Mouse (Mus musculus): ENCODE data around the gene Spint3.
"Not testable (repeated sequence)": the region's sequence is repeated elsewhere in the genome, so short reads cannot be mapped to it uniquely, and the experiment has no call there.

The Spint3 gene

DNA sequence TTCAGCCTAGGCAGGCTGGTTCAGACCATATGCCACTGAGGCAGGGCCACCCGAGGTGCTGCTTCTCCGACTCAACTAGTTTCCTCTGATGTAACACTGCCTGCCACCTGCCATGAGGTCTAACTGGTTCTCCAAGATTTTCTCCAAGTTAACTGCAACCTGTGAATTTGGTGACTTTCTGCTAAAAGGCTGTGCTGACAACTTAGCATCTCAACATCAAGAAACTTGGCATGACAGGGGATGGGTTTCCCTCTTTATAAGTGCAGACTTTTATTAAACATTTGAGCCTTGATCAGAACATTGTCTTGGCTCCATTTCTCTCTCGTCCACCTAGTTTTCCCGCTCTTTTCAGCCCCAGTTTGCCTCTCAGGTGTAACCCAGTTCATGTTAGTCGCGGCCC lies at the start of gene Spint3:
Gene Spint3 (minus strand): TSS at position 101 of the 400 bp plus-strand sequence.
- DNase-seq (ENCODE audit: low spot score in 2 of 2) = not testable (repeated sequence)

DNA sequence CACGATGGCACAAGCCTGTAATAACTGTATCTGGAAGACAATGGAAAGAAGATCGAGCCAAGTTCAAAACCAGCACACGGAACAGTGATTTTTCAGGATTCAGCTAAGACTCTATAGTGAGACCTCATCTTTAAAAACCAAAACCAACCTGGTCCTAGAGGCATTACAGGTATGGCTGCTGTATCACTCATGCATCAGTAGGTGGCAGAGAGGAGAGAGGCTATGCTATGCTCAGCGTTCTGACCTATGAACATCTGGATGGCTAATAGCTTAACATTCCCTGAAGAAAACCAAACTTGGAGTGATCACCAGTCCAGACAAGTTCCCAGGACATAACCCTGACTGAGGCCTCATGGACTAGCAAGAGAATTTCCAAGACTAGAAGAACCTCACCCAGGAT lies 48.5 kb upstream of the Spint3 start:
- DNase-seq (ENCODE audit: low spot score in 2 of 2) = no peak

DNA sequence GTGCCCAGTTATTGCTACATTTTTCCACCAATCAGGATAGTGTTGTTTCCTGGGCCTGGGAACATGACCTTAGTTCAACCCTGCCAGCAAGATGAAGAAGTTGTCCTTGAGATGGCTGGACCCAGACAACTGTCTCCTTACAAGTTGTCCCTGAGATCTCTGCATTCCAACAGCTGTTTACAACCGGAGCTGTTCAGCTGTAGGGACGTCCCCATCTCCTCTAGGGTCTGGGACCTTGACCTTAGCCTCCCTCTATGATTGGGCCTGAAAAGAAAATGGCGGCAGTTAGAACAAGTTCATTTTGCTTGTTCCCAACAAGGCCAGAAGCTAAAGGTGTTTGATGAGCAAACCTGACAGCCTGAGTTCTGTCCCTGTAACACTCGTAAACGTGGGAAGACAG lies 45.8 kb upstream of the Spint3 start:
- no peak for DNase-seq (ENCODE audit: low spot score in 2 of 2)

DNA sequence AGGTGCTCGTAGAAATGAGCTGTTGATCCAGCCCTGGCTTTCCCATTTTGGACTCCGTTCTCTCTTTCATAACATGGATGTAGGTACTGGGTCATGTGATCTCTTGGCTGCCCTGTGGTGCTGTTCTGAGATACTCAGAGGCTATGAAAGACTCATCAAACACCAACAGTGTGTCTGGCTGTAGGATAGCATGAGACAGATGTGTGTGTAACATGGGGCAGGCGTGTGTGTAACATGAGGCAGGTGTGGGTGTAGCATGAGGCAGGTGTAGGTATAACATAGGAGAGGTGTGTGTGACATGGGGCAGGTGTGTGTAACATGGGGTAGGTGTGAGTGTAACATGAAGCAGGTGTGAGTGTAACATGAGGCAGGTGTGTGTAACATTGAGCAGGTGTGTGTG lies 42.1 kb upstream of the Spint3 start:
- no peak for DNase-seq (ENCODE audit: low spot score in 2 of 2)

DNA sequence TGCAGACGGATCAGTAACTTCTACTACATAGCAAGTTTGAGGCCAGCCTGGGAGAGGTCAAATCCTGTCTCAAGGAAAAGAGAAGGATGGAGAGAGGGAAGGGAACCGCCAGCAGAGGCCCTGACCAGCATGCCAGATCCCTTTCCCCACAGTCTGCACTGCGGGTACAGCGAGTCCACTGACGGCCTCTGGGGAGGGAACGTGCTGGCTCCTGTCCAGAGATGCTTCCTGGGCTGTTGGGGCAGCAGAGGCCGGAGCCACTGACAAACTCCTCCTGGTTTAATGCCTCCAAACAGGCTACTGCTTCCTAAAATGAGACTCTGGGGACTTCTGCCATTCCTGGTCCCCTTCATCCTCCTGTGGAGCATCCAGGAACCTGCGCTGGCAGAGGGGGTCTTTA lies 40.2 kb upstream of the Spint3 start, which contains the start of the genes Wfdc6b and Wfdc8:
Gene Wfdc6b (plus strand): TSS at position 52 of the 400 bp plus-strand sequence.
Gene Wfdc8 (minus strand): TSS at position 156 of the 400 bp plus-strand sequence.
- not testable (repeated sequence) for DNase-seq (ENCODE audit: low spot score in 2 of 2)

DNA sequence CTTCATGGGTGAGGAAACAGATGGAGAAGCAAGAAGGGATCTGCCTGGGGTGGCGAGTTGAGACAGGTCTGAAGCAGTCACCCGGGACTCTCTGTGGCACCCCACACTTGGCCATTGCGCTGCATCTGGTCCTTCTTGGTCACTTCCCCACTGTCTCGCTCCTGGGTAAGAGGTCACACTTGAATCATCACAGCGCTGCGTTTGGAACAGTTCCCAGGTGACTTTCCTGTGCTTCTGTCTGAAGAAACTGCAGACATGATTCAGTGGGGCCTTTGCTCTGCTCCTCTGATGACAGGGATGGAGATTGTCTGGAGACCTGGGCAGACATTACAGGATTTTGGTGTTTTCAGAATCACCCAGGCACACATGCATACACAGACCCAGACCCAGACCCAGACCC lies 35.5 kb upstream of the Spint3 start:
- no peak for DNase-seq (ENCODE audit: low spot score in 2 of 2)

DNA sequence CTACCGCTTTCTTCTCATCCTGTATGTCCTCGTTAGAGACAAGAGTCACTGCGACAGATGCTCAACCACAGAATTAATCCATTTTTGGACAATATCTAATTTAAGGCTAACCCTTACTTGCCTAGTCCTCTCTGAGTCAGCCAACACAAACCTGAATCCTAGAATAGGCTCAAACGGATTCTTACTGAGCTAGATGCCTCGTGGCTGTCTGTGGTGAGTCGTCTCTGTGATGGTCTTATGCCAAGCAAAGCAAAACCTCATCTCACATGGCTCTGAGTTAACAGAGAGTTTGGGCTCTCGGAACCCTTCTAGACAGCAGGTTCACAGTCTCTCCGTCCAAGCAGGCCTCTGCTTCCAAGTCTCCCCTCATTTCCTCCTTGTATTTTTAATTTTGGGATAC lies 31.2 kb upstream of the Spint3 start:
- DNase-seq (ENCODE audit: low spot score in 2 of 2) = peak in 1 of 2 experiments; percentile 6

DNA sequence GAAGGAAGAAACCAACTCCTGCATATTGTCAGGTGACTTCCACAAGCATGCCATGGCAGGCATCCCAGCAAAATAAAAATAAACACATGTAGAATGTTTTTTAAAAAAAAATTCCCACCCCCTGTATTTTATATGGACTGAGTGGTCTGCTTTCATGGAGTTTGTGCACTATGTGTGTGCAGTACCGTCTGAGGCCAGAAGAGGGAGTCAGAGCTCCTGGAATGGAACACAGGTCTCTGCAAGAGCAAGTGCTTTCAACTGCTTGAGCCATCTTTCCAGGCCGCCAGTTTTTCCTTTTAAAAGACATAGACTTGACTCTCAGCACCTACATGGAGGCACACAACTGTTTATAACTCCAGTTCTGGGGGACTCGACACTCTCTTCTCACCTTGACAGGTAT lies 30.2 kb upstream of the Spint3 start:
- no peak for DNase-seq (ENCODE audit: low spot score in 2 of 2)

DNA sequence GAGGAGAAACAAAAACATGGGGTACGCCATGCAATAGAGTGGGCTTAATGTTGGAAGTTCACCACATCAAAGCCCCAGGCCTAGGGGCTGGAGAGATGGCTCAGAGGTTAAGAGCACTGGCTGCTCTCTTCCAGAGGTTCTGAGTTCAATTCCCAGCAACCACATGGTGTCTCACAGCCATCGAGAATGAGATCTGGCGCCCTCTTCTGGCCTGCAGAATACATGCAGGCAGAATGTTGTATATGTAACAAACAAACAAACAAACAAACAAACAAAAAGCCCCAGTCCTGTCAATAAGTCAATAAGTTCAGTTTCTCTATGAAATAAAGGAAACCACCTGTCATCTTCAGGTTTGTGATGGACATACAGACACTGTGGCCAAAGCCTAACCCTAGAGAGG lies 26.9 kb upstream of the Spint3 start:
- no peak for DNase-seq (ENCODE audit: low spot score in 2 of 2)

DNA sequence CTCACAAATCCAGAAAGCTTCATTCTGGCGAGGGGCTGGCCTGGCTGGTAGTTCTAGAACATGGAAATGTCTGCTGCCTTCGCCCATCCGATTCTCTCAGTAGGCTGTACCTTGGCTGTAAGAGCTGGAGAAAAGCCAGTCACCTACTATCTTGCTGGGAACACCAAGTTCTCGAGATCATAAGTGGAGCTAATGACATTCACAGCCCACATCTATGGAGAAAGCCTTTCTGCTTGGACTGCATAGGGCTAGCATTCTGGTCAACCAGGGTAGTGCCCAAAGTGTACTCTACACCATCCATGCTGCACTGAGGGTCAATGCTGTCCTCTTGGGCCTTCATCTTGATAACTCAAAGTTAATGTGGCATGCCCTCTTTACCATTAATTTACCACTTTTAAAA lies 20.2 kb upstream of the Spint3 start, which contains the start of gene Eppin:
Gene Eppin (minus strand): TSS at position 101 of the 400 bp plus-strand sequence.
- no peak for DNase-seq (ENCODE audit: low spot score in 2 of 2)

DNA sequence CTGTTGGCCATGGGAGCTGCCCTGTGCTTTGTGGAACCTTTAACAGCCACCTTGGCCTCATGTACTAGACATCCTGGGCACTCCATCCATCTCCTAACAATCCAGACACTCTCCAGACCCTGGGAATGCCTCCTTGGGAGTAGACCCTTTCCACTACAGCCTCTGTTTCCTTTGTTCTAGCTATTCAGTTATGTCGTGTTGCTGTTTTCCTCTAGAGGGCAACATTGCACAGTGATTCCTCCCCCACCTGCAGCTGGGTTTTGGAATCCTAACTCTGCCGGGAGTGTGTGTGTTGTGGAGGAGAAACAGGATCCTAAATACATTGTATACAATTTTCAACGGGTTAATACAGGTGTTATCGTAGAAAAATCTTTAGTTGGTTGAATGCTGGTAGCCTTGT lies 18.8 kb upstream of the Spint3 start:
- peak in 1 of 2 experiments; percentile 34 for DNase-seq (ENCODE audit: low spot score in 2 of 2)

DNA sequence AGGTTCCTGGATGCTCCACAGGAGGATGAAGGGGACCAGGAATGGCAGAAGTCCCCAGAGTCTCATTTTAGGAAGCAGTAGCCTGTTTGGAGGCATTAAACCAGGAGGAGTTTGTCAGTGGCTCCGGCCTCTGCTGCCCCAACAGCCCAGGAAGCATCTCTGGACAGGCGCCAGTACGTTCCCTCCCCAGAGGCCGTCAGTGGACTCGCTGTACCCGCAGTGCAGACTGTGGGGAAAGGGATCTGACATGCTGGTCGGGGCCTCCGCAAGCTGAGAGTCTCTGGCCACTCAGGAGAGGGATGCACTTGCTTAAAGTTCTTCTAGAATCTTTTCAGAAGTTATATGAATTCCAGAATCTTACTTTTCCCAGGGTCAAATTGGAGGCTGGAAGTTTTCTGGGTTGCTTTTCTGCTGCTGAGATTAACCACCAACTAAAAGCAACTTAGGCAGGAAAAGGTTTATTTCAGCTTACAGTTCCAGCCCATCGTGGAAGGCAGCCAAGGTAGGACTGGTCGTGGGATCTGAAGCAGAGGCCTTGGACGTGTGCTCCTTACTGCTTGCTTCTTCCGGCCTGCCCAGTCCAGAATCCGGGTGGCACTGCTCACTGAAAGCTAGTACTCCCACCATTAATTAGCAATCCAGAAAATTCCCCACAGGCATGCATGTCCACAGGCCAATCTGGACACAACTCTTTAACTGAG lies 11.9 kb upstream of the Spint3 start, which contains the start of gene Wfdc6a:
Gene Wfdc6a (minus strand): TSS at position 423 of the 701 bp plus-strand sequence.
- DNase-seq (ENCODE audit: low spot score in 2 of 2) = not testable (repeated sequence)

DNA sequence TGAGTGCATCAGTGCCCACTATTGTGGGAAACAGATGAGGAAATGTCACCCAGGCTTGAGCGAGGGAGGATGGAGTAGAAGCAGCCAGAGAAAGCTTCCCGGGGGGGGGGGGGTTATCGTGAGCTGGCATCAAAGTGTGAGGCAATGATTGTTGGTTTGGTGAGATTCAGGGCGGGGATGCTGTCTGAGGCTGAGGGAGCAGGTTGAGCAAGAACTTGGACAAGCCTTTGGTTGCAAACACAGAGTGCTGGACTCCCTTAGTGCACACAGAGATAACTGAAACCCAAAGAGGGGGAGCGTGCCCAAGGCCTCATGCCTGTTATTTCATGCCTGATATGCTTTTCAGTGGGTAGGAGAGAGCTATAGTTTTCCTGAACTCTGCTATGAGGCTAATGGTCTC lies 5.8 kb downstream of the Spint3 start:
- DNase-seq (ENCODE audit: low spot score in 2 of 2) = no peak

DNA sequence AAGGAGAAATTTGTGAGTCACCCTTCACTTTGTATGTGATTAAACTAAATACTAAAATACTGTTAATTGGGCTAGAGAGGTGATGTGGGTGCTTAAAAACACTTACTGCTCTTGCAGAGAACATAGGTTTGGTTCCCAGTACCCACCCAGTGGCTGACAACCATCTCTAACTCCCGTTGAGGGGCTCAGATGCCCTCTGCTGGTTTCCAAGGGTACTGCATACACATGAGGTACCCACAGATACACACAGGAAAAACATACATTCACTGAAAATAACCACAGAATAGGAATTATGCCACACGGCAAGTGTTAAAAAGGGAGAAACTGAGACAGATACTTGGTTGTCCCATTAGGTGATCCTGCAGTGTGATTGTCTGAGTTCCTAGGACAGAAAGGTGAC lies 6.3 kb downstream of the Spint3 start:
- DNase-seq (ENCODE audit: low spot score in 2 of 2) = no peak

DNA sequence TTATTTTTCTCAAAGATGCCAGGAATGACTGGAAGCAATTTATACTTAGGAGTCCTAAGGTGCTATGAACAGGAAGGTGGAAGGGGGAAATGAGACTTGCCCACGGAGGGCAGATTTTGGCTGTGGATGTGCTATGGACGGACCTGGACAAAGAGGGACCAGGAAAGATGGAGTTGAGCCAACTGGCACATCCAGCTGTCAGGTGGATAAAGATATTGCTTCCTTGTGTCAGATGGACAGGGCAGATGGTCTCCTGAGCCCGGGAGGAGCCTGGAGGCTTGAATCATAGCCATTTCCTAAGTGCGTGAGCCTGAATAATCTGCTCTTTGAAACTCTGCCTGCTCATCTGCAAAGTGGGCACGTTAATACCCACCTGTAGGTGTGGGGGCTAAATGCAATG lies 8.9 kb downstream of the Spint3 start:
- no peak for DNase-seq (ENCODE audit: low spot score in 2 of 2)

DNA sequence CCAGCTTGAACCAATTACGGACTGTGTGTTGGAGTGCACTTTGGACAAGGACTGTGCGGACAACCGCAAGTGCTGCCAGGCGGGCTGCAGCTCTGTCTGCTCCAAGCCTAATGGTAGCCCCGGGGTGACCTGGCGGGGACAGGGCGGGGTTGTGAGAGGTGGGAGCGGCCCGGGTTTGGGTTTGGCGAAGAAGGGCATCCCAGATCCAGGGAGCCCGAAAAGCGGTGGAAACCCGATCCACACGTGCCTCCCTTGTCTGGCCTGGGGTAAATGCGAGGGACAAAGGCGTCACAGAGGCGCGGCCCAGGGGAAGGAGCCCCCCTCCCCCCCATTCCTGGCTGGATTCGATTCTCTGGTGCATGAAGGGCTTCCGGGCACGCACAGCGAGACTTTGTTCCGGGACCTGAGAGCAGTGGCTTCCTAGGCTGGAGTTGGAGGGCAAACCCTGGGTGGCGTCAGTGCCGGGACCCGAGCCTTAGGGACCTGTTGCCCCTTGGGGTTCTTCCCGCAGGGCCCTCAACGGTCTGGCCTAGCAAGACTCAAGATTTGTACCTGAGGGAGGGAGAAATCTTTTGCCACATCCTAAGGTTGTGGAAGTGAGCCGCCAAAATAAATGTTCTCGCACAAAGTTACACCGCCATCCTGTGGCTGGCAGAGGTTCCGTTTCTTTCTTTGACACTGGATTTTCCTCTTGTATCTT lies 9.8 kb downstream of the Spint3 start:
- peak in 1 of 2 experiments; percentile 39 for DNase-seq (ENCODE audit: low spot score in 2 of 2)

DNA sequence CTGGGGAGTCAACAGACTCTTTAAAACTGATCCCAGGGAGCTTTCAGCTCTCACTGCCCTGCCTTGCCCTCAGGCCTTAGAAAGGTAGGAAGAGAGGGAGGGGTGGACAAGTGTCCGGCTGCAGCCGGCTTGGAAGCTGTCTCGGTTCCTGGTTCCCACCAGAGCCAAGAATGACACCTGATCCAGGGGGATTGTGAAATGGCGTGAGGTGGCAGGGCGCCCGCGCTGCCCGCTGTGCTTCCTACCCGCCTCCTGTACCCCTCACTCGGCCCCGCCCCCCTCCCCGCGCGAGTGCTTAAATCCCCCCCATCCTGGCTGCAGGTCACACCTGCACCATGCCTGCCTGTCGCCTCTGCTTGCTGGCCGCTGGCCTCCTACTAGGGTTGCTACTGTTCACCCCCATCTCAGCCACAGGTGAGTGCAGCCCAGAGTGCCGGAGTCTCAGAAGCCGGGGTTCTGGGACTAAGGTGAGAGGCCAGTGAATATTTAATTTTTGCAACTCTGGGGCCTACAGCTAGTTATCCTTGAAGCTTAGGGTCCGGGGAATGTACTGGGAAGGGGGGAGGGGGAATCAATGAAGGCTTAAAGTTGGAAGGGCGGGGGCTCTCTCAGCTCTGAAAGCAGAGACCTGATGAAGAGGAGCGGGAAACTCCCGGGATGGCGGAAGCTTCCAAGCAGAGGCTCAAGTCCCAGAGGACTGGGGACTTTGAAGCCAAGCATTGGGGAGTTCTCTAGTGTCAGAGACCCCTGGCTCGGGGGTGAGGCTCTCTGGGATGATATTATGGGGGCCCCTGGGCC lies 10.7 kb downstream of the Spint3 start, which contains the start of gene Wfdc2:
Gene Wfdc2 (plus strand): TSS at position 23 of the 798 bp plus-strand sequence.
- DNase-seq (ENCODE audit: low spot score in 2 of 2) = no peak

DNA sequence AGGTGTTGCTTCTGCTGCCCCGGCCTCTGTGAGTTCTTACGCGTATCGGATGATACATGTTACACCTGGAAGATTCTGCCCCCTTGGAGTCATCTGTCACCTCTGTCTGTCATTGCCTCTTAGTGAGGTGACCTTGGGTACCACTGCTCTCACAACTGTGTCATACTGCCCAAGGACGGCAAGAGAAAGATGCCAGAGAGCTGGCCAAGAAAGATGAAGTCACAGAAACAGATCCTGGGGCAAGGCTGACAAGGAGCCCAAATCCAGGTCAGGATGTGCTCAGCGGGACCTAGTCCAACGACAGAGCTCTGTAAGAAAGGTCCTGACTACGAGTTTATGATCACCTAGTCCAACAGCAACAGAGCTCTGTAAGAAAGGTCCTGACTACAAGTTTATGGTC lies 13.2 kb downstream of the Spint3 start:
- no peak for DNase-seq (ENCODE audit: low spot score in 2 of 2)

DNA sequence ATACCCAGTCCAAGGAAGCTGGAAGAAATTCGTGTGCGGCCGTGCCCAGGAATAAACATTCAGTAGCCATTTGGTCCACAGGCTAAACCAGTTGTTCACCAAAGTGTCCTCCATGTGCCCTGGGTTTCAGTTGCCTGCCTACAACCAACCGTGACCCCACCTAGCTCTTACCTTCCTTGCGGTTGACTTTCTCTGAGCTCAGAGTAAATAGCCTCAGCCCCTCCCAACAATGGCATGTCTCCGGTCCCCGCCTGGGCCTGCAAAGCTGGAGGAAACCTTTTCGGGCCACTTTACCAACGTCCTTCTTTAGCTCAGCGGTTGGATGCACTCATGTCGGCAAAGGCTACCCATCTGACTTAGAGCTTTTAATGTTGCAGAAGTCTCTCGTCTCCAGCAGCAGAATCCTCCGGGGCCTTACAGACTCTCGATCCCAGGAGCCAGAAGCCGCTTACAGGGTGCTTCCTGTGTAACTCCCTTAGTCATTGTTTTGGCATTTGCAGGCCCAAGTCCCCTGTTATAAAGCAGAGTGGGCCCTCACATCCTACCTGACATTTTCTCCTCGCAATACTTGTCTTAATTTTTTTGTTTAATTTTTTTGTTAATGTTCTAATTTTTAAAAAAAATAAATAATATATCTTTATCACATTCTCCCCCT lies 14.1 kb downstream of the Spint3 start:
- no peak for DNase-seq (ENCODE audit: low spot score in 2 of 2)

DNA sequence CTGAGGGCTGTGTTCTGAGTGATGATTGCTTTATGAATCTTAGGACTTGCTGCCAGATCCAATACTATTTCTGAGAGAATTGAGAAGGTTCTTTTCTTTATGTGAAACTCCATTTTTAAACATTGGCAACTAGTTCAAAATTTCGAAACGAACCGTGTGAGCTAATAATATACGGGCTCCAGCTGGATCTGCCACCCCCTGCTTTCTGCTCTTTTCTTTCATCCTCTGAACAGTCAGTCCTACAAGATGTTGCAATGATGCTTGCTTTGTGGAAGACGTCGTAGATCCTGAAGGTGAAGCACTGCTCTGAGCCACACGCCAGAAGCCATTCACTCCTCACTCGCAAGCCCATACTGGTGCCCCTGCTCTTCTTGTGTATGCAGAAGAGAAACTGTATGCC lies 14.8 kb downstream of the Spint3 start:
- peak; percentile 28 to 65 for DNase-seq (ENCODE audit: low spot score in 2 of 2)

DNA sequence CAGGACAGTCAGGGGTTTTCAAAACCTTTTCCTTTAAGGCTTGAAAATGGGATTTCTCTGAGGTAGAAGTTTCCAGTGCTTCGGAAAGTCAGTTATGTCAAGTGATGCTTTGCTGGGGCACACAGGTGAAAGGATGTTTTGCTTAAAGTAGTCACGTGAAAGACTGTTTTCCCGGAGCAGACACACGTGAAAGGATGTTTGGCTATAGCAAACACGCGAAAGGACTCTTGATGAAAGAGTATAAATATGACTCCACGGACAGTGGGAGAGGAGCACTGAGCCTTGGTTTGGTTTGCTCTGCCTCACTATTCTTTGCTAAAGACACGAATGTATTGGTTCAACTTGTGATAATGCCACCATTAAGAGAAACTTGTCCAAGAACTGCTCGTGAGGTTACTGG lies 21.8 kb downstream of the Spint3 start:
- DNase-seq (ENCODE audit: low spot score in 2 of 2) = no peak

DNA sequence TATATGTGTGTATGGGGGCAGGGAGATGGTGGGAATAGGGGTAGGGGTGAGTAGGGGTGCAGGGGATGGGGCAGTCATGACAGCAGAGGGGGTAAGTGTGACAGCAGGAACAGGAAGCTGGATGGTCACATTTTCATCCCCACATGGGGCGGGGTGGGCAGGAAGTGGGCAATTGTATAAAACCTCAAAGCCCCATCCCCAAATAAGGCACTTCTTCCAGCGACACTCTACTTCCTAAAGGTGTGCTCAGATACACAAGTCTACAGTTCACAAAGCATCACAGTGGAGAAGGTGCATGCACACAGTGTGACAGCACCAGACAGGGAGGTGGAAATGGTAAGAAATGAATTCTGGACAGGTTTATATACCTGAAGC lies 22.4 kb downstream of the Spint3 start:
- no peak for DNase-seq (ENCODE audit: low spot score in 2 of 2)

Data from left cerebral cortex, adult 9 months (tissue).